Mouse (Mus musculus): Measurements from ENCODE around the gene Gm20388.

The Gm20388 gene

GRCm38 (mm10) chr8:123319522-123320164, 3409.0 kb downstream of the Gm20388 start:
- peak; percentile 34 to 45 for DNase-seq

- no peak for DNase-seq
These were observed 3417.9 kb downstream of the Gm20388 start for GRCm38 (mm10) chr8:123328552-123328951.

- no peak for DNase-seq
These were observed 3418.7 kb downstream of the Gm20388 start for GRCm38 (mm10) chr8:123329350-123329749.

GRCm38 (mm10) chr8:123329961-123330360, 3419.3 kb downstream of the Gm20388 start:
- DNase-seq: no peak

- DNase-seq: no peak
These were observed 3420.1 kb downstream of the Gm20388 start for GRCm38 (mm10) chr8:123330701-123331100.

GRCm38 (mm10) chr8:123331301-123331700, 3420.7 kb downstream of the Gm20388 start:
- DNase-seq: no peak

GRCm38 (mm10) chr8:123331810-123332209, 3421.2 kb downstream of the Gm20388 start:
- DNase-seq: no peak

GRCm38 (mm10) chr8:123332262-123333090, 3421.8 kb downstream of the Gm20388 start, which contains the start of gene Spire2:
Gene Spire2, plus strand, starts transcription at chr8:123332713.
- peak; percentile 62 to 70 for DNase-seq

GRCm38 (mm10) chr8:123333091-123333587, 3422.5 kb downstream of the Gm20388 start:
- no peak for DNase-seq

GRCm38 (mm10) chr8:123333864-123334263, 3423.2 kb downstream of the Gm20388 start:
- DNase-seq: no peak

- no peak for DNase-seq
These were observed 3423.8 kb downstream of the Gm20388 start for GRCm38 (mm10) chr8:123334467-123334866.

- DNase-seq: peak; percentile 36 to 41
These were observed 3426.8 kb downstream of the Gm20388 start for GRCm38 (mm10) chr8:123337475-123337874.

GRCm38 (mm10) chr8:123340071-123340470, 3429.4 kb downstream of the Gm20388 start:
- DNase-seq: no peak

GRCm38 (mm10) chr8:123341040-123342015, 3430.7 kb downstream of the Gm20388 start:
- no peak for DNase-seq

GRCm38 (mm10) chr8:123342253-123342652, 3431.6 kb downstream of the Gm20388 start:
- DNase-seq: no peak

GRCm38 (mm10) chr8:123342911-123343310, 3432.3 kb downstream of the Gm20388 start:
- no peak for DNase-seq

- peak; percentile 30 to 48 for DNase-seq
These were observed 3432.8 kb downstream of the Gm20388 start for GRCm38 (mm10) chr8:123343422-123343821.

GRCm38 (mm10) chr8:123345135-123345534, 3434.5 kb downstream of the Gm20388 start:
- DNase-seq: no peak

GRCm38 (mm10) chr8:123345856-123346255, 3435.2 kb downstream of the Gm20388 start:
- DNase-seq: no peak

- no peak for DNase-seq
These were observed 3436.7 kb downstream of the Gm20388 start for GRCm38 (mm10) chr8:123347293-123347692.

GRCm38 (mm10) chr8:123348237-123348843, 3437.7 kb downstream of the Gm20388 start:
- DNase-seq: peak; percentile 68 to 72

GRCm38 (mm10) chr8:123349073-123349472, 3438.4 kb downstream of the Gm20388 start:
- no peak for DNase-seq

Data from kidney, adult 8-10 months (tissue).